Mouse (Mus musculus): ENCODE measurements at regions not wholly inside any gene's neighbourhood (a gene's known extent, or its start where the extent isn't known, plus 50 kb on each side); places are given as distances from the start of the nearest gene placed in this dataset.

DNA sequence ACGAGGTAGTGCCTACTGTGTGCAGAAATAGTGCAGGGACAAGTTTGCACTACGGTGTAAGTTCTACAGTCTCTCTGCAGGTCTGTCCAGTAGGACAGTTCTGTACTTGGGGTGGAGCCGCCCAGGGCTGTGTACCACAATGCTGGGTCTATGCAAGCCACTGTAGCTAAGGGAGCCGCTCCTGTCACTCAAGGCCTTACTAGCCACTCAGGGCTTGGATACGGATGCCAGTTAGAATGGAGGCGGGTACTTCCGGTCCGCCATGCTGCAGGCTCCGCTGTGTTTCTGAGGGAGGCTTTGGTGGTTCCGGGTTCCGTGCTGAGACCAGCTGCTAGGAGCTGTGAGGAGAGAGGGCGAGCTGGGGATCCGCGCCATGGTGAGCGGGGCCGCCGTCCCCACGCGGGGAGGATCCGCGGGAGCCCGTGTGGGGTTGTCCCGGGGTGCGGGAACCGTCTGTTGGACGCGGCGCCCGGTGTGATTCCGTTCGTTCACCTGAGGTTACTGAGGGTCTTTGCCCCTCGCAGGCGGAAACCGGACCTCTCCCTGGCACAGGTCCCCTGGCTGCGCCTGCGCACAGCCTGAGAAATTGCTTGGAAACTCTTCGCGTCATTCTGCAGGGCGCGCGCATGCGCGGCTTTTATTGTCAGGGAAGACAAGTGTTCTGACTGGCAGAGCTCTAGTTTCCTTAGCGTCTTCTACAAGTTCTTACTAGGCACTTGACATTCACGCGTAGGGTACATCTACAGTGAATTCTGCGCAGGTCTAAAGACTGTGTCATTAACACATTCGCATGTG lies 51.0 kb upstream of the Zfp873 start:
- in situ Hi-C loops (cut with MboI, MseI) = loop anchor here (5.0 to 10.0 kb wide), 4 partner anchors 58 to 365 kb away; partner anchors contain the start of genes Gm32687 and Zfp433
